Mouse (Mus musculus): ENCODE results near the gene Iqschfp.

DNA sequence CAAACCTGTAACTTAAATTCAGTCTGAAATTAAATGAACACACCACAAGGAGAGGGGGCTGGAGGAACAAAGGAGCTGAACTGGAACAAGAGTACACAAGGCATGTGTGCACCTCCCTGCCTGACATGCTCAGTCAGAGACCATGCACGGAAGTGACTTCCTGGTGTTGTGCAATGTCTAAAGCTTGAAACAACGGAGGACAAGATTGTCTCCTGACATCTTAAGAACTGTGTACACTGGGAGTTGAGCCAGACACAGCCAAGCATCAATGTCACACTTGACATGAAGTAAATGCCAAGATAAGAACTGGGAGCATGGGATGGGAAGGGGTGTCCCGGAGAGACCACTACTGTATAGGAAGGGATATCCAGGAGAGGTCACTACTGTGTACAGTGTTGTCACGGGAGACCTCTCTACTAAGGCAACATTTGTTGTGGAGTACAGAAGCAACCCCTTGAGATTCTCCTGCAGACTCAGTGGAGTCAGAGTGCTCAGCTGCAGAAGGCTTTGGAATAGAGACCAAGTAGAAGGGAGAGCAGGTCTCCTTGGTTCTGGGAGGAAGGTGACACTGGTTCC lies 663.1 kb downstream of the Iqschfp start:
- TF ChIP-seq CTCF (IDR thresholded peaks at IDR 0.05; ENCODE audit: control insufficient read depth, insufficient read depth, insufficient read length): no peak
- no peak for TF ChIP-seq MYOG (IDR thresholded peaks at IDR 0.05; ENCODE audit: control insufficient read depth, extremely low read depth, insufficient read length)

Measured in C2C12 (cell line).